Mouse (Mus musculus) adrenal gland, postnatal 10 days (tissue): ENCODE data around the gene Pcid2. TPM values are rescaled to one million over a fixed set of nuclear protein-coding genes. Genes with fewer than 3 reads are reported as not detected.
A peak's percentile ranks its signal among the peaks of the same experiment; 100 is the strongest.

Experiments
- DNase-seq: peaks from one replicate; pipeline ENCODE4 v3.0.0; 2021; ENCODE audit warnings: mixed read lengths
- long read RNA-seq, 2 experiments: library from polyadenylated mRNA; stranded (forward); transcript quantifications; one replicate each; pipeline ENCODE4 v2.0.0; 2021
- total RNA-seq, 2 experiments: library from RNA; stranded (reverse); gene quantifications; 2 replicates each; pipeline ENCODE4 v1.2.3; 2021

Gene Pcid2
- 10 to 100 TPM; 17.9 to 21.0 TPM for total RNA-seq
- long read RNA-seq, experiment 1, transcript Pcid2-201 (14 exons, 2,860 nt), result major isoform, 33 of 39 reads
- long read RNA-seq, experiment 1, partial matches to known transcripts, result 6 of 39 reads
- long read RNA-seq, experiment 1, other reads (novel, unspliced or antisense), result 0 of 39 reads
- long read RNA-seq, experiment 2, transcript Pcid2-201 (14 exons, 2,860 nt), result major isoform, 24 of 25 reads
- long read RNA-seq, experiment 2, partial matches to known transcripts, result 0 of 25 reads
- long read RNA-seq, experiment 2, other reads (novel, unspliced or antisense), result 1 of 25 reads

- DNase-seq, result peak; percentile 97
Observed at GRCm38 (mm10) chr8:13105087-13105881, at the start of gene Pcid2, which contains the start of gene Cul4a. TSS of gene Pcid2 (minus strand) at chr8:13105459. TSS of gene Cul4a (plus strand) at chr8:13105621.

- DNase-seq, result peak; percentile 67
Observed at GRCm38 (mm10) chr8:13154099-13154498, 48.8 kb upstream of the Pcid2 start.

GRCm38 (mm10) chr8:13150929-13151328 lies 45.7 kb upstream of the Pcid2 start:
- no peak for DNase-seq

- DNase-seq, result no peak
Observed at GRCm38 (mm10) chr8:13149866-13150265, 44.6 kb upstream of the Pcid2 start.

- no peak for DNase-seq
Observed at GRCm38 (mm10) chr8:13149287-13149686, 44.0 kb upstream of the Pcid2 start.

- peak; percentile 36 for DNase-seq
Observed at GRCm38 (mm10) chr8:13148476-13148875, 43.2 kb upstream of the Pcid2 start.

GRCm38 (mm10) chr8:13141681-13142080 lies 36.4 kb upstream of the Pcid2 start:
- DNase-seq, result no peak

GRCm38 (mm10) chr8:13139641-13140182 lies 34.5 kb upstream of the Pcid2 start:
- DNase-seq, result no peak

GRCm38 (mm10) chr8:13132220-13132619 lies 27.0 kb upstream of the Pcid2 start:
- peak; percentile 75 for DNase-seq

GRCm38 (mm10) chr8:13124897-13125296 lies 19.6 kb upstream of the Pcid2 start:
- no peak for DNase-seq

- no peak for DNase-seq
Observed at GRCm38 (mm10) chr8:13122887-13123421, 17.7 kb upstream of the Pcid2 start.

GRCm38 (mm10) chr8:13120882-13121665 lies 15.8 kb upstream of the Pcid2 start:
- no peak for DNase-seq

- no peak for DNase-seq
Observed at GRCm38 (mm10) chr8:13118516-13118915, 13.3 kb upstream of the Pcid2 start.

- peak; percentile 78 for DNase-seq
Observed at GRCm38 (mm10) chr8:13117096-13117495, 11.8 kb upstream of the Pcid2 start.

GRCm38 (mm10) chr8:13113232-13113631 lies 8.0 kb upstream of the Pcid2 start:
- DNase-seq, result no peak

GRCm38 (mm10) chr8:13111917-13112316 lies 6.7 kb upstream of the Pcid2 start:
- no peak for DNase-seq

GRCm38 (mm10) chr8:13109416-13109960 lies 4.2 kb upstream of the Pcid2 start:
- peak; percentile 31 for DNase-seq

GRCm38 (mm10) chr8:13108967-13109366 lies 3.7 kb upstream of the Pcid2 start:
- no peak for DNase-seq

- DNase-seq, result no peak
Observed at GRCm38 (mm10) chr8:13107990-13108638, 2.9 kb upstream of the Pcid2 start.

GRCm38 (mm10) chr8:13105908-13106551 lies 771 bp upstream of the Pcid2 start:
- DNase-seq, result peak; percentile 71

GRCm38 (mm10) chr8:13104691-13105086 lies 570 bp downstream of the Pcid2 start:
- peak; percentile 96 for DNase-seq
